Mouse (Mus musculus) layer of hippocampus, adult 9-11 months (tissue): ENCODE results near the gene P2rx6.
"Not testable (repeated sequence)": the region's sequence is repeated elsewhere in the genome, so short reads cannot be mapped to it uniquely, and the experiment has no call there.

Source experiments
- DNase-seq: peaks from one replicate; pipeline ENCODE4 v3.0.0; 2022

Gene P2rx6

GRCm38 (mm10) chr16:17561751-17562208 is at the start of gene P2rx6:
P2rx6 (plus strand) TSS chr16:17561885.
- no peak for DNase-seq

- DNase-seq: no peak
Measured at GRCm38 (mm10) chr16:17518910-17519309, 42.8 kb upstream of the P2rx6 start.

DNA sequence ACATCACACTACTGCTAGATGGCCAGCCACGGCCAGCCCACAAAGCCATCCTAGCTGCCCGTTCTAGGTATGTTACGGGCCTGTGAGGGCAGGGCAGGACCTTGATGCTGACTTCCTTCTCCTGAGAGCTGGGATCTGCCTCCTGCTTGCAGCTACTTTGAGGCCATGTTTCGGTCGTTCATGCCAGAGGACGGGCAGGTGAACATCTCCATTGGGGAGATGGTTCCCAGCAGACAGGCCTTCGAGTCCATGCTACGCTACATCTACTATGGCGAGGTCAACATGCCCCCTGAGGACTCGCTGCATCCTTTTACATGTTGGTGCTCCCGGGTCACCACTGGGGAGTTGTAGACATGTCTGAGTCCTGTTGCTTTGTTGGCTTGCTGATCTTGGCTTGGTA is 37.5 kb upstream of the P2rx6 start:
- no peak for DNase-seq

DNA sequence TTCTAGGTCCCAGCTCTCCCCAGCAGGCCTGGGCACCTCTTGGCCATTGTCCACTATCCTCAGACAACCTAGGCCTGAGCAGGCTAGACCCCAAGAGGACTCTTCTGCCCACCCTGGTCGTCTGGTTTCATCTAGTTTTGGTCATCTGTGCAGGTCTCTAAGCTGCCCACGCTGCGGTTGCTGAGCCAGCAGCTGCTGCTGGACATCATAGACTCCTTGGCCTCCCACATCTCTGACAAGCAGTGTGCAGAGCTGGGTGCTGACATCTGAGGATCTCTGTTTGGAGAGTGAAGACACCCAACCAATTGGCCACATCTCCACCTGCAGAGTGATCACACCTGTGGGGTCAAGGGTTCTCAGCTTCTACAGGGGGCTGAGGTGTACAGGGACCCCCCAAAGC is 36.2 kb upstream of the P2rx6 start:
- no peak for DNase-seq

DNA sequence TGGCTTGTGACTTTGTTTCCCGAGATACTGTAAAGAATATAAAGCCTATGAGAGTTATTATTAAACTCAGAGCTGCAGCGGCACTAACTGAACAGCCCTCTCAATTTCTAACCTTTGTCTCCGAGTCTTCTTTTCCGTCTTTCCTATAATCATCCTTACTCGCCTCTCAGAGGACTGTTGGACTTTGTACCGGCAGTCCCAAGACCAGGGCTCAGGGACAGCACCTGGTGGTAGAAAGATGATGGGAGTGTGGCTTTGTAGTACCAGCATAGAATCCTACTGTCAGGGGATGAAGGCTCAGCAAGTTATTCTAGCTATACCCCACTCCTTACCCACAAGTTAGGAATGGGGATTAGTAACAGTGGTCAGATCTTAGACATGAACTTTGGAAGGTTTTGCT is 35.5 kb upstream of the P2rx6 start:
- no peak for DNase-seq

- DNase-seq: no peak
Measured at GRCm38 (mm10) chr16:17527606-17528005, 34.1 kb upstream of the P2rx6 start.

GRCm38 (mm10) chr16:17528276-17528675 is 33.4 kb upstream of the P2rx6 start:
- DNase-seq: no peak

DNA sequence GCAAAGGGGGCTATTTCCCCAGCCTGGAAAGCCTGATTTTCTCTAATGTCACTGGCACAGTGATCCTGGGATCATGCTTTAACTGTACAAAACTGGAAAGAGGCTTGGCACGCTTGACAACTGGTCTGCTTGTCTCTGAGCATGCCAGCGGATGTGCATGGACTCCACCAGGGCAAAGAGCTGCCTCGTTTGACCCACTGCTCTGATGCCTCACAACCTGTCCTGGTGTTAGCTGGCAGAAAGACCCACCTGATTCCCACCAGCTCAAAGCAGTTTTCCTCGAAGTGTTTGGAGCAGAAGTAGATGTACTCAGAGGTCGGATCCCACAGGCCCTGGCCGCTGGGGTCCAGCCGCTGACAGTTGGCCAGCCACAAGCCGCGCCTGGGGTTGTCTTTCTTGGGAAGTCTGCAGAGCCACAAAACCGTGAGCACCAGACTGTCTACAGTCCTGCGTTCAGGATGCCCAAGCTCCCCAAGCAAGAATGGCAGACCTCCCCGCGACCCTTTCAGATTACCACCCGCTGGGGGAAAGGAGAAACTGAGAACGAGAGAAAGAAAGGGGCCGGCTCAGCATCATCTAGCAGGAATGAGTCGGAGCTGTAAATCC is 31.6 kb upstream of the P2rx6 start:
- DNase-seq: no peak

- peak; percentile 96 for DNase-seq
Measured at GRCm38 (mm10) chr16:17530640-17531288, 30.9 kb upstream of the P2rx6 start, which contains the start of gene Thap7. Thap7 (minus strand) TSS chr16:17531136.

- DNase-seq: no peak
Measured at GRCm38 (mm10) chr16:17532271-17532670, 29.4 kb upstream of the P2rx6 start.

- DNase-seq: no peak
Measured at GRCm38 (mm10) chr16:17532676-17533329, 28.9 kb upstream of the P2rx6 start.

- DNase-seq: no peak
Measured at GRCm38 (mm10) chr16:17536584-17536983, 25.1 kb upstream of the P2rx6 start.

- DNase-seq: no peak
Measured at GRCm38 (mm10) chr16:17542632-17543031, 19.1 kb upstream of the P2rx6 start.

GRCm38 (mm10) chr16:17552837-17553236 is 8.8 kb upstream of the P2rx6 start:
- DNase-seq: no peak

DNA sequence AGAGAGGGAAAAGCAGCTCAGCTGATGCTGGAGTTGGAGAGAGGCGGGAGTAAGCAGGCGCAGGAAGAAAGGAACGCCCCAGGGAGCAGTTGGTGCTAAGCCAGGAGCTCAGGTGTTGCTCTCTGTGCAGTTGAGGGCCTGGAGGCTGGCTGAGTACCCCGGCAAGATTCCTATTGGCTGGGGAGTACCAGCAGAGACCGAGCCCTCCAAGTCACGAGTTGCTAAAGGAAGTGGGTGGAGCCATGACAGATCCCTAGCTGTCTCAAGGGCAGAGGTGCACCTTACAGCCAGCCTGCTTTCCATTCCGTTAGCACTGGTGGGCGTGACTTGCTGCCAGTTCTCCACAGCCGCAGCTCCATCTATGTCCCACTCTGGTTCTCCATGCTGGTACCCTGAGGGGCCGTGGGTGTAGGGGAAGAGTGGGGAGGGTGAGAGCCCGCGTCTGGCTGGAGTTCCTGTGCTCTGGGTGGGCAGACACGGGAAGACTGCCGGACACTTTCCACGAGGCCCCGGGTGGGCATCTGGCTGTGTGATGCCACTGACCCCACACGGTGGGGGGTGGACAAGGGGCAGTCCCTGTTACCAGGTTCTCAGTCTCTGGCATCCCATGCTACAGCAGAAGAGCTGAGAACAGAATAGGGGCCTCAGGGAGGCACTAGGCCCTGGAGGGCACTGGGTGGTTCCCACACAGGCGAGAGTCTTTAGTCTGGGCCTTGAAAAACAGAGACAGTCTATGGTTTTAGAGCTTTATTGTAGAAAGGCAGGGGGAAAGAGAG is 7.6 kb upstream of the P2rx6 start:
- peak; percentile 37 for DNase-seq

DNA sequence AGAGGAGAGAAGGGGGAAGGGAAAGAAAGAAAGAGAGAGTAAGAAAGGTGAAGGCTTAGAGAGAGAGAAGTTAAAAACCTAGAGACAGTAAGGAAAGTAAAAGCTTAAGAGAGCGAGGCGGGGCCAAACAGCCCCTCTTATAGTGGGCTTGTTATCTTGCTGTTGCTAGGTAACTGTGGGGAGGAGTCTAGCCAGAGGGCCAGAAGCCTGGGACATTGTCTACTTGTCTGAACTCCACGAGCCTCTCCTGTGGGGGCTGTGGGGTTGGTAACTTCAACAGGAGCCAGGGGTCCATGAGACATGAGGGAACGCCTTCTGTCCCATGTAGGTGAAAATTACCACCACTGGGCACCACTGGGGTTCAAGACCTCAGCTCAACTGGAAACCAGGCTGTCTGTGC is 7.0 kb upstream of the P2rx6 start:
- not testable (repeated sequence) for DNase-seq

- no peak for DNase-seq
Measured at GRCm38 (mm10) chr16:17556180-17556579, 5.5 kb upstream of the P2rx6 start.

- no peak for DNase-seq
Measured at GRCm38 (mm10) chr16:17556907-17557306, 4.8 kb upstream of the P2rx6 start.

GRCm38 (mm10) chr16:17557947-17558480 is 3.7 kb upstream of the P2rx6 start:
- DNase-seq: peak; percentile 55

GRCm38 (mm10) chr16:17558811-17559210 is 2.9 kb upstream of the P2rx6 start:
- no peak for DNase-seq

- DNase-seq: no peak
Measured at GRCm38 (mm10) chr16:17559396-17560027, 2.2 kb upstream of the P2rx6 start.

DNA sequence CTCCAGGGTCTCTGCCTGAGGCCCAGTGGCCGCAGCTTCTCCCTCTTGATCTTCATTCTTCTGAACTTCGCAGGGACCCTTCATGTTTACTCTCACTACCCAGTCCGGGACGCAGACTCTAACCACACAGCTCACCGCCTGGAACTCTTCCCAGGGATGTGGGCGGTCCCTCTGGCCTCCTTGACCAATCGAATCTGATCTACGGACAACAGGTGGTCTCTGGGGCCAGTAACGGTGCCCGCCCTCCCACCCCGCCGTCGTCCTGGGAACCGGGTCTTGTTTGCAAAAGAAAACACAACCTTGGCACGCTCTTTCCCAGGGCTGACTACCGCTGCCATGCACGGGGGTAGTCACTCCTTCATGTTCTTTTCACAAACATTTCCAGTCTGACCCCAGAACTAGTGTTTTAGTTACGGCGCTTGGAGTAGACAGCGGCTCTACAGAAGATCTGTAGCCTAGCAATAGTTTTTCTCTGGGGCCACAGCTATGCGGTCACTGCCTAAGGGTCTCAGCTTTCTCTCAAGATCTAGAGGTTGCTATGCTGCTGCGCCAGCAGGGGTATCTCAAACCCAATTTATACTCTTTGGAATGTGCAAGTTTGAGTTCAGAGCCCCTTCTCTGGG is 446 bp upstream of the P2rx6 start, which contains the start of gene Lrrc74b:
Lrrc74b (minus strand) TSS at position 120 of the 623 bp plus-strand sequence.
- DNase-seq: no peak
